Mouse (Mus musculus): ENCODE results near the gene Insr.

DNA sequence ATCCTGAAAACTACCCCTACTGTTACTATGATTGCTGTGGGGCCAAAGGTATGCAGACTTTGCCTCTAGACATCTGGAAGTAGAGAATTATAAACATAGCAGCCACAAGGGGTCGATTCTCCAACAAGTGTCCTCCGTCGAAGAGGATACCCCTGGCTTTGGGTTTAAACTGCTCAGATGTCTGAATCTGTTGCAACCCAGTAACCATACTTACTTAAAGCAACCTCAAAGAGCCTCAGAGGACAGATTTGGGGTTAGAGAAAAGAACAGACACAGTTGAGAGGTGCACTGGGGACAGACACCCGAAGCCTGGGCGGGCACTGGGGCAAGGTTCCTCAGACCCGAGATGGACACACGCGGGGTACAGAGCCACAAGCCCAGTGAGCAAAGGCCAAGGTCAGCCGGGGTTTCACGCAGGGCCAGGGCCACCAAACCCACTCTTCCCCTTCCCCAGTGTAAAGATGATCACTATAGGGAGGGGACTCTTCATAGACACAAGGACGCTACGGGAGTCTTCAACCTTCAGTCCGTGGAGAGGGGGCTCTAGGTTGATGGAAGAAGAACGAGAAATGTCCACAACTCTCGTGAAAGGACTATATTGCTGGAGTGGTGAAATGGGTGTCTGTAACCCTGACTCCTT lies 1.1 kb downstream of the Insr start:
- no peak for TF ChIP-seq GATA1 (IDR thresholded peaks at IDR 0.05; ENCODE audit: borderline replicate concordance, low read length)
- TF ChIP-seq FLI1 (IDR thresholded peaks at IDR 0.05; ENCODE audit: low read length) = no peak

Measured in megakaryocyte, embryonic 14.5 days (primary cell).